Mouse (Mus musculus): ENCODE measurements at regions not wholly inside any gene's neighbourhood (a gene's known extent, or its start where the extent isn't known, plus 50 kb on each side); places are given as distances from the start of the nearest gene placed in this dataset.

DNA sequence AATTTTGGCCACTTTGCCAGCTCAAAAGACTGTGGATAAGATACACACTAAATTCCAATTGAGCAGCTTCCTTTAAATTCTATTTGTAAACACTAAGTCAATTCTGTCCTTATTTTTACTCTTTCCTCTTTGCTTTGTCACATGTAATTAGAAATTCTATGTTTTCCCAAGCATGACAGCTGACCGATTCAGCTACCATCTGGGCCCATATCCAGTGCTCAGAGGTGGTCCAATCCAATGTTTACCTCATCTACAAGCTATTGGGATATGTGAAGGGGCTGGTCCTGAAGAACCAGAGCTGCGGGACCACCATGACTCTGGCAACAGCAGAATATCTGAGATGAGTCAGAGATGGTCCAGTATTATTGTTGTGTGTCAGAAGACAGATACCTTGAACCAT lies 140.2 kb upstream of the Steap1 start:
- TF ChIP-seq POLR2A (IDR thresholded peaks at IDR 0.05; ENCODE audit: insufficient read depth, low read depth, low read length), result no peak
- no peak for TF ChIP-seq CTCF (IDR thresholded peaks at IDR 0.05)

Measured in heart, adult 2 months (tissue).